Mouse (Mus musculus): Measurements from ENCODE around the gene Eif2ak4. TPM values are rescaled to one million over a fixed set of nuclear protein-coding genes. Genes with fewer than 3 reads are reported as not detected.

Gene Eif2ak4
- polyA plus RNA-seq, 1 experiment from 2014 or later = 3.1 TPM

DNA sequence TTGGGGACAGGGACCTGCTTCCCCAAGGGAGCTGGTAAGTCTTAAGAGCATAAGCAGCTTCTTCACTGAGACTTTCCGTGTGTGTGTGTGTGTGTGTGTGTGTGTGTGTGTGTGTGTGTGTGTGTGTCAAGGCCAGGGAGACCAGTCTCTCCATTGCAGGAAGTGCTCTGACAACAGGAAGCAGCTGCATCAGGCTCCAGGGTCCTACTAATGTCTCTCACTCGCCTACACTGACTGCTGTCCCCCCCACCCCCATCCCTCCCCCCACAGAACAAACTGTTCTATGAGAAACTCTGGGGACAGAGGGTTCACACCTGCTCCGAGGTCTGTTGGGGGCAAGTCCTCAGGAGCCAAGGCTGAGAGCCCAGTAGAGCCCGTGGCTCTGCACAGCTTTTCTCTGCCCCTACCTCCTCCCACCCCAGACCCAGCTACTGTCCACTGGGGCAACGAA lies 102.9 kb downstream of the Eif2ak4 start:
- Histone ChIP-seq H3K4me2 (ENCODE audit: low read depth, low read length) (no peak overlapping the region), H3K4me3 (ENCODE audit: low read depth, low read length) (no peak overlapping the region), H3K9me3 (ENCODE audit: low read length) (no peaks in the 10 kb centered on the region), H3K9ac (replicated peaks) (peak overlapping the region; percentile 21; the same call in 1 of the 2 replicates), H3K27me3 (ENCODE audit: insufficient read depth, low read length) (no peaks in the 10 kb centered on the region), H3K36me3 (replicated peaks; ENCODE audit: insufficient read depth, low read length) (no peaks in the 10 kb centered on the region), H3K4me1 (ENCODE audit: insufficient read depth) (peaks cover 36% of the 10 kb centered on the region), H3K27ac (ENCODE audit: low read depth) (peak overlapping the region; percentile 88)
- WGBS (ENCODE audit: insufficient replicate concordance) = 14% methylated on average over 5 of the region's 5 CpGs
- TF ChIP-seq EP300 (IDR thresholded peaks at IDR 0.05; ENCODE audit: low read depth) (peak; percentile 59), CTCF (IDR thresholded peaks at IDR 0.05; ENCODE audit: low read depth) (no peak)
- peak; percentile 63 for ATAC-seq
- peak; percentile 73 for DNase-seq

DNA sequence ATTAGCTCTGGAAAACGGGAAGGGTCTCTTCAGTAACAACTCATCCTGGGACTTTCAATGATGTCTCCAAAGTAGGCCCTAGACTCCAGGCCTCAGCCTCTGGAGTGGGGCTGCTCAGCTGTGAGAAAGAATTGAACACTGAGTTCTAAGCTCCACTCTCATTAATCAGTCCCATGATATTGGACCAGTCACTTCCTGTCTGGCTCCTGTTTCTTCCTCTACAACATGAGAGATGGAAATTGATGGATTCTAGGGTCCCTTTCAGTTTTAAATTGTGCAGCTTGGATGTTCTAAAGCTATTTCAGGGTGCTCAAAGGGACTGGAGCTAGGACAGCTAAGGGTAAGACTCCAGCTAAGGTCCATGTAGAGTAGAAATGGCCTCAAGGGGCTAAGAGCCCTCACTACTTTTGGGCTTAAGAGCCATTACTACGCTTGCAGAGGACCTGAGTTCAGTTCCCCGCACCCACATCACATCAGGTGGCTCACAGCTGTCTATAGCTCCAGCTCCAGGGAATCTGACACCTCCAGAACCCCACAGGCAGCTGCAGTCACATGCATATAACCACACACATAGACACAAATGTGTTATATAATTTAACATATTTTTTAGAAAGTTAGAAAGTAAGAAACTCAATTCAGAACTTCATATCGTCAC lies 103.5 kb downstream of the Eif2ak4 start:
- TF ChIP-seq CTCF (IDR thresholded peaks at IDR 0.05; ENCODE audit: low read depth) = no peak
- TF ChIP-seq EP300 (IDR thresholded peaks at IDR 0.05; ENCODE audit: low read depth) = no peak
- H3K27ac ChIP-seq (ENCODE audit: low read depth) = peak overlapping the region; percentile 88

DNA sequence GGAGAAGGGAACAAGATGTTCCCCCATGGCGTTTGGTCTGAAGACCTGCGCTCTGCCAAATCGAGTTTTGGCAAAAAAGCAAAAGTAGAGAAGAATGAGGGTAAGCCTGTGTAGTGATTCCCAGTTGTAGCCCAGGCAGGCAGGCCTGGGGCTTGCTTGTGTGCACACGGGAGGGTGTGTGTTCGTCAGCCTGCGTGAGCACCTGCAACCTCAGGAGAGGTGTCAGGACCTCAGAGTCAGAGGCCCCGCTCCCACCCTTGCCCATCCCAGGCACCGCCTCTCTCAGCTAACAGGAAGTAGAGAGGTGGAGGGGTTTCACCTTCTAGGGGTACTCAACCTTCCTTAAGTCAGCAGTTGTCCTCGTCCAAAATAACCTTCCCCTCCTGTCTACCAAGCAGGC lies 106.6 kb downstream of the Eif2ak4 start:
- ATAC-seq (no peak), DNase-seq (peak; percentile 9)
- WGBS (ENCODE audit: insufficient replicate concordance) = 59% methylated on average over 9 of the region's 9 CpGs
- Histone ChIP-seq H3K36me3 (replicated peaks; ENCODE audit: insufficient read depth, low read length) (no peaks in the 10 kb centered on the region), H3K9ac (replicated peaks) (no peak overlapping the region), H3K4me2 (ENCODE audit: low read depth, low read length) (no peak overlapping the region), H3K9me3 (ENCODE audit: low read length) (no peaks in the 10 kb centered on the region), H3K4me3 (ENCODE audit: low read depth, low read length) (no peak overlapping the region), H3K27ac (ENCODE audit: low read depth) (no peak overlapping the region), H3K4me1 (ENCODE audit: insufficient read depth) (peaks cover 21% of the 10 kb centered on the region), H3K27me3 (ENCODE audit: insufficient read depth, low read length) (no peaks in the 10 kb centered on the region)
- no peak for TF ChIP-seq EP300 (IDR thresholded peaks at IDR 0.05; ENCODE audit: low read depth)

More for the DNA sequence above, 103.5 kb downstream of the Eif2ak4 start:
- DNase-seq (no peak), ATAC-seq (no peak)
- Histone ChIP-seq H3K4me2 (ENCODE audit: low read depth, low read length) (no peak overlapping the region), H3K27me3 (ENCODE audit: insufficient read depth, low read length) (no peaks in the 10 kb centered on the region), H3K4me3 (ENCODE audit: low read depth, low read length) (no peak overlapping the region), H3K9ac (replicated peaks) (no peak overlapping the region), H3K9me3 (ENCODE audit: low read length) (no peaks in the 10 kb centered on the region), H3K36me3 (replicated peaks; ENCODE audit: insufficient read depth, low read length) (no peaks in the 10 kb centered on the region), H3K4me1 (ENCODE audit: insufficient read depth) (peaks cover 36% of the 10 kb centered on the region)
- 71% methylated on average over 4 of the region's 4 CpGs for WGBS (ENCODE audit: insufficient replicate concordance)

DNA sequence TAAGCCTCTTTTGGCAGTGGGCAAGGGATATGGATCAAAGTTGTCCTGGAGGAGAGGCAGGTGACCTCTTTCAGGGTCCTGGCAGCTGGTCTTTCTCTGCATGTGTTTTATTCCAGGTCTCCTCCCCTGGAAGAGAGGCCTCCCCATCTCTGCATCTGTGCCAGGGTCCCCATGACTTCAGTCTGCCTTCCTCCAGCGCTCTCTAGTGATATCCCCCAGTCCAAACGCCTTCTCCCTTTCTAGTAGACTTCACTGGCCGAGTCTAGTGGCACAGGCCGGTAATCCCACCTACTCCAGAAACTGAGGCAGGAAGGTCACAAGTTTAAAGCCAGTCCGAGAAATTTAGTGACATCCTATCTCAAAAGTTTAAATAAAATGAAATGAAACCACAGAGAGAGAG lies 109.5 kb downstream of the Eif2ak4 start:
- Histone ChIP-seq H3K9me3 (ENCODE audit: low read length) (no peaks in the 10 kb centered on the region), H3K4me3 (ENCODE audit: low read depth, low read length) (no peak overlapping the region), H3K9ac (replicated peaks) (no peak overlapping the region), H3K27ac (ENCODE audit: low read depth) (no peak overlapping the region), H3K27me3 (ENCODE audit: insufficient read depth, low read length) (no peaks in the 10 kb centered on the region), H3K36me3 (replicated peaks; ENCODE audit: insufficient read depth, low read length) (no peaks in the 10 kb centered on the region), H3K4me1 (ENCODE audit: insufficient read depth) (no peaks in the 10 kb centered on the region), H3K4me2 (ENCODE audit: low read depth, low read length) (no peak overlapping the region)
- no peak for DNase-seq
- no peak for ATAC-seq
- TF ChIP-seq EP300 (IDR thresholded peaks at IDR 0.05; ENCODE audit: low read depth) = no peak
- TF ChIP-seq CTCF (IDR thresholded peaks at IDR 0.05; ENCODE audit: low read depth) = no peak
- 77% methylated on average over 5 of the region's 5 CpGs for WGBS (ENCODE audit: insufficient replicate concordance)

DNA sequence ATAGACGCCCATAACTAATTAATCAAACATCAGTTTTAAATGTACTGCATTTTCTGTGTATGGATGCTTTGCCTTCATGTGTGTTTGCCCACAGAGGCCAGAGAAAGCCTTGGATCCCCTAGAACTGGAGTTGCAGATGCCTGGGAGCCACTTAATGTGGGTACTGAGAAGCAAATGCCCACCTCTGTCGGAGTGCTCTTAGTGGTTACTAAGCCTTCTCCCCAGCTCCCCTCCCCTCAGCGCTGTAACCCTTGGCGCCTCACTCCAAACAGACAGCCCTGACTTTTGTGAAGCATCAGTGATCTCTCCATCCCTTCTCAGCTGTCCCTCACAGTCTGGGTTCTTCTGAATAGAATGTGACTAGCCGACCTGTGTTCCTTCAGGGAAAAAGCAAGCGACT lies 110.1 kb downstream of the Eif2ak4 start:
- Histone ChIP-seq H3K9ac (replicated peaks) (no peak overlapping the region), H3K27ac (ENCODE audit: low read depth) (no peak overlapping the region), H3K4me1 (ENCODE audit: insufficient read depth) (no peaks in the 10 kb centered on the region), H3K4me2 (ENCODE audit: low read depth, low read length) (peak overlapping the region; percentile 6; the same call in 1 of the 2 replicates), H3K36me3 (replicated peaks; ENCODE audit: insufficient read depth, low read length) (no peaks in the 10 kb centered on the region), H3K9me3 (ENCODE audit: low read length) (no peaks in the 10 kb centered on the region), H3K4me3 (ENCODE audit: low read depth, low read length) (no peak overlapping the region), H3K27me3 (ENCODE audit: insufficient read depth, low read length) (no peaks in the 10 kb centered on the region)
- no peak for TF ChIP-seq CTCF (IDR thresholded peaks at IDR 0.05; ENCODE audit: low read depth)
- no peak for TF ChIP-seq EP300 (IDR thresholded peaks at IDR 0.05; ENCODE audit: low read depth)
- DNase-seq (no peak), ATAC-seq (no peak)
- WGBS (ENCODE audit: insufficient replicate concordance) = 72% methylated on average over 6 of the region's 6 CpGs

DNA sequence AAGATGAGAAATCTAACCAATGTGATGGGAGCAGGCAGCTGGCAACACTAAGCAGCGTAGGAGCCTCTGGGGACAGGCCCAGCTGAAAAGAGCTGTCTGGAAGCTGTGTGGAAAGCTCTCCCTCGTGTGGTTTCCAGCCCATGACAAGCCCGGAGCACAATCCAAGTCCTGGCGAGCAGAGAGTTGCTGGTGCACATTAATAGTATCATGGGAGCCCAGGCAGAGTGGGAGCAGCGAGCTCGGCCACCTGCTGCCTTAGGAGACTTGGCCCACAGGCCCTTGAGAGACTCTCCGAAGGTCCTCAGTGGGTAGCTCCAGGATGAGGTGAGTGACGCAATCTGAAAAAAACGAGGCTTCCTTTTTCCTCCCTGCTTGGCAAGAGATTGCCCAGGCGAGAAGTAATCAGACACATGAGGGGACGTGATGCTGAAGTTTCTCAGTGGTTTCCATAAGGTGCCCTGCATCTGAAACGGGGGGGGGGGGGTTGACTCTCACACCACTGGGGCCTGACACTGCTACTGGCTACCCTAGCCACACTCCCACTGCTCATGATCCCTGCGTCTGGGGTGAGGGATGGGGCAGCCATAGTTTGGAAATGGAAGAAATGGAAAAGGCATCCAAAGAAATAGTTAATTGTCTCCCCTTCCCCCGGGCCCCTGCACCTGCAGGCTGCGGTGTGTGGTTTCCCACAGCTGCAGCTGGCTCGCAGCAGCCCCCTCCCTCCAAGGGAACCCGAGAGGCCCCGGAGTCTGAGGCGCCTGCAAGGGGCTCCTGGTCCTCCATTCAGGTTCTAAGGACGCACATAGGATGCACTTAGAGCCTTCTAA lies 110.9 kb downstream of the Eif2ak4 start:
- Histone ChIP-seq H3K27me3 (ENCODE audit: insufficient read depth, low read length) (no peaks in the 10 kb centered on the region), H3K36me3 (replicated peaks; ENCODE audit: insufficient read depth, low read length) (no peaks in the 10 kb centered on the region), H3K4me1 (ENCODE audit: insufficient read depth) (no peaks in the 10 kb centered on the region), H3K4me3 (ENCODE audit: low read depth, low read length) (no peak overlapping the region), H3K4me2 (ENCODE audit: low read depth, low read length) (peak overlapping the region; percentile 6; the same call in 1 of the 2 replicates), H3K9me3 (ENCODE audit: low read length) (no peaks in the 10 kb centered on the region), H3K9ac (replicated peaks) (no peak overlapping the region), H3K27ac (ENCODE audit: low read depth) (peak overlapping the region; percentile 51; the same call in 1 of the 2 replicates)
- WGBS (ENCODE audit: insufficient replicate concordance) = 28% methylated on average over 20 of the region's 20 CpGs
- DNase-seq (peak; percentile 45), ATAC-seq (peak; percentile 53; the same call in 1 of the 2 replicates)
- TF ChIP-seq EP300 (IDR thresholded peaks at IDR 0.05; ENCODE audit: low read depth) = no peak
- no peak for TF ChIP-seq CTCF (IDR thresholded peaks at IDR 0.05; ENCODE audit: low read depth)

All from liver, postnatal 0 days (tissue).